Mouse (Mus musculus) heart, embryonic 16.5 days (tissue): ENCODE measurements around the gene Olfr874. TPM values are rescaled to one million over a fixed set of nuclear protein-coding genes. Genes with fewer than 3 reads are reported as not detected.
"Not testable (repeated sequence)": the region's sequence is repeated elsewhere in the genome, so short reads cannot be mapped to it uniquely, and the experiment has no call there.

Source experiments
- ATAC-seq: fragments of 200-750 bp; cut with Nextera tagmentation; replicated peaks from 2 replicates; pipeline ENCODE4 v1.8.0; 2017; ENCODE audit warnings: moderate number of reproducible peaks; ENCODE audit not compliant: insufficient read depth, low FRiP score; ENCODE audit errors: extremely low read depth
- H3K27ac ChIP-seq: fragments of 300-500 bp; sonication (generic); 2 replicates; pipeline ENCODE4 v1.5.1; 2014; ENCODE audit warnings: mild to moderate bottlenecking, low read length, control low read depth, moderate library complexity
- H3K27me3 ChIP-seq: fragments of 300-500 bp; sonication (generic); 2 replicates; pipeline ENCODE4 v1.6.1; 2014; ENCODE audit warnings: low read length, mixed read lengths; ENCODE audit not compliant: control insufficient read depth, insufficient read depth
- H3K36me3 ChIP-seq: fragments of 300-500 bp; sonication (generic); 2 replicates; pipeline ENCODE4 v1.6.1; 2014; ENCODE audit not compliant: control insufficient read depth, insufficient read depth
- H3K4me1 ChIP-seq: fragments of 300-500 bp; sonication (generic); 2 replicates; pipeline ENCODE4 v1.6.1; 2014; ENCODE audit warnings: low read length, mixed read lengths; ENCODE audit not compliant: control insufficient read depth, insufficient read depth
- H3K4me2 ChIP-seq: fragments of 300-500 bp; sonication (generic); 2 replicates; pipeline ENCODE4 v1.6.1; 2014; ENCODE audit warnings: low read depth, mild to moderate bottlenecking, control low read depth, low read length
- H3K4me3 ChIP-seq: fragments of 300-500 bp; sonication (generic); 2 replicates; pipeline ENCODE4 v1.5.1; 2014; ENCODE audit warnings: mild to moderate bottlenecking, control low read depth, low read length
- H3K9ac ChIP-seq: fragments of 300-500 bp; sonication (generic); 2 replicates; pipeline ENCODE4 v1.6.1; 2014; ENCODE audit warnings: low read length, control low read depth
- H3K9me3 ChIP-seq: fragments of 300-500 bp; sonication (generic); replicated peaks from 2 replicates; pipeline ENCODE4 v1.6.1; 2016; ENCODE audit warnings: low read length; ENCODE audit not compliant: control insufficient read depth
- WGBS: fragments of 180-500 bp; shearing (Covaris S2); extraction: QIAGEN DNeasy Blood & Tissue Kit; methylation state at CpG from one replicate; pipeline ENCODE4 v1.1.7; 2014; 5-methylcytosine and 5-hydroxymethylcytosine counted together
- polyA plus RNA-seq: library from polyadenylated mRNA; unstranded; fragments of >200 nt; fragmentation: Nextera tagmentation; extraction: Ambion mirVana; gene quantifications from 2 replicates; pipeline ENCODE4 v1.2.1, GENCODE M21; 2015

Olfr874 gene
- polyA plus RNA-seq, 1 experiment from 2014 or later = not detected

DNA sequence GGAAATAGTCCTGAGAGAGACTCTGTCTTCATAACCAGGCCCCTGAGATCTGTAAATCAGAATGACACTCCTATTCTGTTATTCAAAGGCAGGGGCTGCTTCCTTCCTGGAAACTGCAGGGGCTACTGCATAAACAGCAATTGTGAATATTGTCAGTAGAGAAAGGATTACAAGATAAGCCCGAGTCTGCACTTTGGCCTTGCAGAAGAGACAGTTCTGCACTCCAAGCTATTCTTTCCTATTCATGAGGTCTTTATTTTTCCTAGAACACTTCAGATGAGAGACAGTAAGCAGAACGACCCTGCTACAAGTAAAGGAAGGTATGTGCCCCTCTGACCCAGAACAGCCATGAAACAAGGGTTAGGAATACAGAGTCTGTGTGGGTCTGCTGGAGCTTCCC, 26.9 kb downstream of the Olfr874 start, which contains the start of gene Olfr875:
Gene Olfr875 (plus strand): TSS at position 99 of the 400 bp plus-strand sequence.
- H3K4me3 ChIP-seq = no peak within 1 kb of the TSS
- H3K4me2 ChIP-seq = no peak within 1 kb of the TSS
- no peaks in the 10 kb centered on the region for H3K4me1 ChIP-seq
- no peak within 1 kb of the TSS for H3K27ac ChIP-seq
- no peaks in the 10 kb centered on the region for H3K36me3 ChIP-seq
- no peak within 1 kb of the TSS for H3K9ac ChIP-seq
- WGBS = 23% methylated on average over 2 of the region's 2 CpGs
- H3K27me3 ChIP-seq = no peaks in the 10 kb centered on the region
- peak; percentile 37; the same call in 1 of the 2 replicates for ATAC-seq
- no peaks in the 10 kb centered on the region for H3K9me3 ChIP-seq

- peak overlapping the region; percentile 30 for H3K4me3 ChIP-seq
- H3K9me3 ChIP-seq = no peaks in the 10 kb centered on the region
- ATAC-seq = 0 out of 2 replicates have a peak, but pooled peaks have one; percentile 63
- H3K4me1 ChIP-seq = peaks cover 5% of the 10 kb centered on the region
- WGBS = 5% methylated on average over 7 of the region's 7 CpGs
- no peaks in the 10 kb centered on the region for H3K36me3 ChIP-seq
- no peaks in the 10 kb centered on the region for H3K27me3 ChIP-seq
- H3K9ac ChIP-seq = peak overlapping the region; percentile 59
- H3K27ac ChIP-seq = no peak overlapping the region
- peak overlapping the region; percentile 56 for H3K4me2 ChIP-seq
Observed at GRCm38 (mm10) chr9:37782766-37783260, 37.9 kb downstream of the Olfr874 start.

GRCm38 (mm10) chr9:37783394-37784387, 38.8 kb downstream of the Olfr874 start:
- not testable (repeated sequence) for H3K9me3 ChIP-seq, H3K36me3 ChIP-seq, H3K4me3 ChIP-seq, ATAC-seq, H3K9ac ChIP-seq, H3K27ac ChIP-seq, H3K27me3 ChIP-seq, H3K4me1 ChIP-seq
- peak overlapping the region; percentile 56 for H3K4me2 ChIP-seq
- WGBS = 64% methylated on average over 11 of the region's 15 CpGs

DNA sequence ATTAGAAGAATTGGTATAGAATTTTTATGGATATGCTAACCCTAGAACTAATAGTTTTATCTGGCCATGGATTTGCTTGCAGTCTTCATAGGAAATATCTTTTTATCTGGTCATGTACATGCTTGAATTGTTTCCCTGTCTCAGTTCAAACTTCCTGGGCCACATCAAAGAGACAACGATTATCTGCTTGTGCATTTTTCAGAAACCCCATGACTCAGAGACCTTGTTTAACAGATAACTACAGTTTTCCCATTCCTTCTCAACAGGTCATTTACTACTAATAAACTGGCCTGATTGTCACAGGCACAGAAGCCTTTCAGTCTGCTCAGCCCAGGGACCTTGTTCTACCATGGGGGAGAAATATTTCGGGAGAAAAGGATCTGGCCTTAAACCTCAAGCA, 41.5 kb downstream of the Olfr874 start:
- H3K27me3 ChIP-seq = no peaks in the 10 kb centered on the region
- no peak overlapping the region for H3K27ac ChIP-seq
- WGBS = 36% methylated on average over 2 of the region's 2 CpGs
- H3K4me3 ChIP-seq = no peak overlapping the region
- H3K4me2 ChIP-seq = no peak overlapping the region
- ATAC-seq = no peak
- no peak overlapping the region for H3K9ac ChIP-seq
- H3K9me3 ChIP-seq = no peaks in the 10 kb centered on the region
- H3K4me1 ChIP-seq = peaks cover 5% of the 10 kb centered on the region
- no peaks in the 10 kb centered on the region for H3K36me3 ChIP-seq

Other genes with a start within 250 kb of the Olfr874 start
- gene Esam, start 217.0 kb upstream of the Olfr874 start, polyA plus RNA-seq = 92.1 and 101 TPM in 2 replicates
- gene Vsig2, start 205.9 kb upstream of the Olfr874 start, polyA plus RNA-seq = 2.1 and 5.3 TPM in 2 replicates
- gene Nrgn, start 192.2 kb upstream of the Olfr874 start, polyA plus RNA-seq = 3.4 and 4.3 TPM in 2 replicates
- 9.2 and 10.9 TPM in 2 replicates for gene Siae, start 189.4 kb upstream of the Olfr874 start, polyA plus RNA-seq
- gene Spa17, start 131.4 kb upstream of the Olfr874 start, polyA plus RNA-seq = 7.6 and 7.9 TPM in 2 replicates
- 95.3 and 105 TPM in 2 replicates for gene Tbrg1, start 87.8 kb upstream of the Olfr874 start, polyA plus RNA-seq
- gene Panx3, start 75.9 kb upstream of the Olfr874 start, polyA plus RNA-seq = 0.05 TPM in 1 of 2 replicates, not detected in the other
- not detected in 2 replicates for gene Olfr160, start 28.9 kb upstream of the Olfr874 start, polyA plus RNA-seq
- not detected in 2 replicates for gene Olfr875, start 26.8 kb downstream of the Olfr874 start, polyA plus RNA-seq
- not detected in 2 replicates for gene Olfr876, start 57.9 kb downstream of the Olfr874 start, polyA plus RNA-seq
- gene Olfr877, start 109.2 kb downstream of the Olfr874 start, polyA plus RNA-seq = not detected in 2 replicates
- not detected in 2 replicates for gene Olfr145, start 151.6 kb downstream of the Olfr874 start, polyA plus RNA-seq
- not detected in 2 replicates for gene Olfr878, start 172.7 kb downstream of the Olfr874 start, polyA plus RNA-seq
- not detected in 2 replicates for gene Olfr881, start 246.7 kb downstream of the Olfr874 start, polyA plus RNA-seq